In the genomic region with DNA sequence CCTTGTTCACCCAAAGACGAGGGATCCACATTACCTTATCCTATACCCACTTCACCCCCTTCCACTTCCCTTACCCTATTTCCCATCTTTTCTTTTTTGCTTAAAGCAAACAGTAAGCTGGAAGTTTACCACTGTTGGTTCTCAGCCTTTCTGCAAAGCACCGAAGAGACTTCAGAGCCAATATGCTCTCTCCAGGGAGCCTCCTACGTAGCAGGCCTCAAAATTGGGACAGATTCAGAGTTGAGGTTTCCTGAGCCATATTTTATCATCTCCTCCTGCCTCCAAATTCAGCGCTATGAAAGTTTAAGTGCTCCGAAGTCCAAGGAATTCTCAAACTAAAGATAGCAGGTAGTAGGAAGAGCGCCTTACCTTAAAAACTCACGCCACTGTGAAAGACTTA, we compare ENCODE assay signal across 15 mouse cellular contexts. TPM values are rescaled to one million over a fixed set of nuclear protein-coding genes. Genes with fewer than 3 reads are reported as not detected.
DNase-seq lines count a peak whose midpoint lies in the region; ATAC-seq lines count a peak whose summit lies in the region.
"Had no signal": no experiment of that assay in that cellular context is flagged by ENCODE, and none has a peak within 500 bp of the region (broad histone marks: within the 10 kb centered on the region; RNA-seq: fewer than 3 reads in every experiment).

No protein-coding gene starts in this region.

- no peak for DNase-seq in frontal cortex, postnatal 25 days (ENCODE audit: low spot score in 2 of 2)
- peak; percentile 21 for DNase-seq in layer of hippocampus, adult 11-12 months (ENCODE audit: low spot score)
- DNase-seq in layer of hippocampus, postnatal 36 days = no peak
- DNase-seq in right cerebral cortex, adult 18-20 months = peak; percentile 38
- no peak for DNase-seq in right cerebral cortex, postnatal 14 days
- DNase-seq in telencephalon, adult 2 months (ENCODE audit: low read depth, low spot score) = peak; percentile 76
- DNase-seq: adrenal gland, postnatal 25 days; B cell, adult 2 months; cerebellum, adult 18-20 months; cerebellum, postnatal 14 days; heart, postnatal 4 days had no signal

- ATAC-seq in frontal cortex, adult (ENCODE audit: low TSS enrichment) = peak; percentile 84
- ATAC-seq: forebrain, embryonic 13.5 days; forebrain, embryonic 16.5 days; Patski had no signal

RNA-seq across cellular contexts. Expression of a gene that starts 14.6 kb away (rescaled TPM):
- total RNA-seq in layer of hippocampus, postnatal 36 days (2021) = 10 to 100 TPM; 47.4 to 49.1 TPM

Comparison
In these comparisons a context has a peak if more than half of its experiments do, and no peak if none do; other contexts are left out.
1. DNase-seq: peak in layer of hippocampus, adult 11-12 months (single experiment), right cerebral cortex, adult 18-20 months (single experiment) and telencephalon, adult 2 months (single experiment); none in frontal cortex, postnatal 25 days (0 of 2), layer of hippocampus, postnatal 36 days (0 of 2) and right cerebral cortex, postnatal 14 days (single experiment).